23 mouse cellular contexts compared by ENCODE assay signal in genomic region chr7:25784808-25785207, GRCm38 (mm10). TPM values are rescaled to one million over a fixed set of nuclear protein-coding genes. Genes with fewer than 3 reads are reported as not detected.
"Had no signal": no experiment of that assay in that cellular context is flagged by ENCODE, and none has a peak within 500 bp of the region (broad histone marks: within the 10 kb centered on the region; RNA-seq: fewer than 3 reads in every experiment).

No protein-coding gene starts in this region.

- DNase-seq: gastrocnemius, postnatal 10 days; gastrocnemius, postnatal 25 days; heart, adult 2 months; heart, postnatal 10 days; heart, postnatal 4 days; kidney, adult 18-20 months; kidney, postnatal 10 days; kidney, postnatal 25 days; kidney, postnatal 4 days; liver; liver, embryonic 13.5 days had no signal

- H3K27ac ChIP-seq: heart, adult 2 months; hindbrain, embryonic 10.5 days; hindbrain, embryonic 12.5 days; hindbrain, embryonic 14.5 days; intestine, embryonic 15.5 days; layer of hippocampus, adult 2 months; left cerebral cortex, adult 2 months; limb, embryonic 10.5 days; limb, embryonic 12.5 days; liver, embryonic 13.5 days; liver, embryonic 15.5 days had no signal

- H3K36me3 ChIP-seq: hindbrain, embryonic 10.5 days; hindbrain, embryonic 12.5 days; intestine, embryonic 15.5 days; limb, embryonic 10.5 days; liver, embryonic 13.5 days; liver, embryonic 15.5 days had no signal

- H3K4me2 ChIP-seq: heart, embryonic 12.5 days; hindbrain, embryonic 12.5 days; hindbrain, embryonic 14.5 days; intestine, embryonic 15.5 days; limb, embryonic 12.5 days; liver, embryonic 11.5 days; liver, embryonic 13.5 days; liver, embryonic 15.5 days had no signal

- H3K27me3 ChIP-seq: heart, embryonic 12.5 days; intestine, embryonic 15.5 days; limb, embryonic 12.5 days had no signal

- H3K4me3 ChIP-seq: heart, adult 2 months; heart, embryonic 12.5 days; hindbrain, embryonic 10.5 days; hindbrain, embryonic 12.5 days; intestine, embryonic 15.5 days; layer of hippocampus, adult 2 months; left cerebral cortex, adult 2 months; limb, embryonic 10.5 days; limb, embryonic 12.5 days; liver, embryonic 13.5 days; liver, embryonic 15.5 days had no signal

RNA-seq across cellular contexts. Expression of gene Cyp2s1, which starts 31.9 kb away (rescaled TPM):
- total RNA-seq: granulocyte monocyte progenitor cell, adult 5-6 weeks had no signal
